Mouse (Mus musculus) cerebellum, adult (tissue): ENCODE measurements around the gene Mucl3.
A peak's percentile ranks its signal among the peaks of the same experiment; 100 is the strongest.

Experiments used
- ATAC-seq: cut with Nextera tagmentation; 2 replicates; pipeline ENCODE4 v1.9.2; 2017; ENCODE audit warnings: mild to moderate bottlenecking, moderate library complexity, mixed read lengths; ENCODE audit not compliant: insufficient number of reproducible peaks, low FRiP score, low TSS enrichment

Mucl3 gene

GRCm38 (mm10) chr17:35636363-35636762 is 7.1 kb downstream of the Mucl3 start:
- ATAC-seq: no peak

GRCm38 (mm10) chr17:35635699-35636111 is 7.8 kb downstream of the Mucl3 start:
- 0 out of 2 replicates have a peak, but pooled peaks have one; percentile 27 for ATAC-seq

- ATAC-seq: no peak
These were observed 8.3 kb downstream of the Mucl3 start for GRCm38 (mm10) chr17:35635202-35635601.

- no peak for ATAC-seq
These were observed 9.5 kb downstream of the Mucl3 start for GRCm38 (mm10) chr17:35633992-35634391.

- ATAC-seq: no peak
These were observed 17.0 kb downstream of the Mucl3 start, which contains the start of gene Gm9573 for GRCm38 (mm10) chr17:35626537-35626936. TSS of gene Gm9573 (minus strand) at chr17:35626637.

GRCm38 (mm10) chr17:35617127-35617526 is 26.4 kb downstream of the Mucl3 start:
- no peak for ATAC-seq

GRCm38 (mm10) chr17:35601736-35602354 is 41.6 kb downstream of the Mucl3 start:
- ATAC-seq: no peak

- no peak for ATAC-seq
These were observed 42.2 kb downstream of the Mucl3 start, which contains the start of gene Sfta2 for GRCm38 (mm10) chr17:35601249-35601648. TSS of gene Sfta2 (plus strand) at chr17:35601549.

- ATAC-seq: no peak
These were observed 46.1 kb downstream of the Mucl3 start for GRCm38 (mm10) chr17:35597399-35597798.

GRCm38 (mm10) chr17:35594456-35594855 is 49.0 kb downstream of the Mucl3 start:
- ATAC-seq: no peak

GRCm38 (mm10) chr17:35593786-35594185 is 49.7 kb downstream of the Mucl3 start:
- ATAC-seq: no peak

- ATAC-seq: no peak
These were observed 51.4 kb downstream of the Mucl3 start for GRCm38 (mm10) chr17:35592131-35592530.

- no peak for ATAC-seq
These were observed 51.8 kb downstream of the Mucl3 start for GRCm38 (mm10) chr17:35591731-35592130.

GRCm38 (mm10) chr17:35591219-35591578 is 52.3 kb downstream of the Mucl3 start:
- no peak for ATAC-seq

- peak; percentile 20; the same call in 1 of the 2 replicates for ATAC-seq
These were observed 52.9 kb downstream of the Mucl3 start for GRCm38 (mm10) chr17:35590410-35591218.

- no peak for ATAC-seq
These were observed 55.1 kb downstream of the Mucl3 start for GRCm38 (mm10) chr17:35588387-35588786.

GRCm38 (mm10) chr17:35587291-35587690 is 56.2 kb downstream of the Mucl3 start:
- ATAC-seq: no peak
